Mouse (Mus musculus): ENCODE measurements around the gene Rnf215. TPM values are rescaled to one million over a fixed set of nuclear protein-coding genes. Genes with fewer than 3 reads are reported as not detected.

The Rnf215 gene
- polyA plus RNA-seq, 1 experiment from 2014 or later: 34.8 TPM

DNA sequence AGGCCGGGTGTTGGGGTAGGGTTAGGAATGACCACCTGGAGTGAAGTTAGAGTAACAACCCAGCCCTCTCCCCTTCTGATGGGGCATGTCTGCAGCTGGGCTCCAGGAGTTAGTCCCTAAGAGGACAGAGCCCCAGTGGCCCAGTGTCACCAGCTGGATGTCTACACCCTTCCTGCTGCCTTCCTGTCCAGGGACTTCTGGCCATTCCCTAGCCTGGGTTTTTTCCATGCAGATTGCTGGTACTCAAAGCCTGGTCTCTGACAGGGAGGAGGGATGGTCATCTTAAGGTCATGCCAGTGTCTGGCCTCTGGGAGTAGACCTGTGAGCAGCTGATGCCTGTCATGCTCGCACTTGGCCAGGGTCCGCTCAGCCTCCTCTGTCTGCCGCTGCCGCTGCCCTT lies 13.1 kb downstream of the Rnf215 start:
- no peak for DNase-seq (ENCODE audit: low spot score)
- Histone ChIP-seq H3K4me3 (ENCODE audit: low read depth, low read length) (no peak overlapping the region), H3K9ac (ENCODE audit: low read depth, low read length) (no peak overlapping the region), H3K36me3 (ENCODE audit: control insufficient read depth, insufficient read depth, low read length) (peaks cover 27% of the 10 kb centered on the region), H3K9me3 (ENCODE audit: control insufficient read depth, low read length) (no peaks in the 10 kb centered on the region), H3K27ac (replicated peaks; ENCODE audit: low read depth, low read length) (no peak overlapping the region), H3K4me1 (ENCODE audit: control insufficient read depth, insufficient read depth, low read length) (no peaks in the 10 kb centered on the region), H3K4me2 (ENCODE audit: low read depth, low read length) (no peak overlapping the region), H3K27me3 (replicated peaks; ENCODE audit: control insufficient read depth, insufficient read depth, low read length) (no peaks in the 10 kb centered on the region)
- WGBS: 75% methylated on average over 5 of the region's 5 CpGs
- no peak for ATAC-seq (ENCODE audit: low read depth)

DNA sequence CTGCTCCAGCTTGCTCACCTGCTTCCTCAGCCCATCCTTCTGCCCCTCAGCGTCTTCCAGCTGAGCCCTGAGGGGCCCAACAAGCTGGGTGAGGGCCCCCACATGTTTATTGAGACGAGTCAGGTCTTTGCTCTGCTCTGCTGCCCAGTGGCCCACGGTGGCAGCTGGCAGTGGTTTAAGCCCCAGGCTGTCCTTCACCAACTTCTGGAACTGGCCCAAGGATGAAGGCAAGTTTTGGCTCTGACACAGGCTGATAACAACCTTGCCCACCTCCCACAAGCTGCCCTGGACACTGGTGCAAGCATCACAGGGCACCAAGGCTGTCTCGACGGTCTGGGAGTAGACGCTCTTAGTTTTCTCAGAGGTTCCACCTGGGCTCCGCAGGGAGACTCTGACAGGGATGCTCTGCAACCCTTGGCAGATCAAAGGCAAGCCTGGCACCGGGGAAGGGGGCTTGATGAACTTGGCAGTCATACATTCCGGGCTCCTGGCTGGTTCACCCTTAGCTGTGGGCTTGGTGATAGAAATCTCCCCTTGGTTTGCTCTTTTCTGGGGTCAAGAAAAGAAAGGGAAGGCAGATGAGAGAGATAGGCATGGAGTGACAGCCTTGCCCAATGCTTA lies 13.6 kb downstream of the Rnf215 start:
- 83% methylated on average over 8 of the region's 9 CpGs for WGBS
- no peak for DNase-seq (ENCODE audit: low spot score)
- no peaks in the 10 kb centered on the region for H3K4me1 ChIP-seq (ENCODE audit: control insufficient read depth, insufficient read depth, low read length)
- H3K27me3 ChIP-seq (replicated peaks; ENCODE audit: control insufficient read depth, insufficient read depth, low read length): no peaks in the 10 kb centered on the region
- H3K9ac ChIP-seq (ENCODE audit: low read depth, low read length): no peak overlapping the region
- no peak overlapping the region for H3K4me3 ChIP-seq (ENCODE audit: low read depth, low read length)
- peaks cover 22% of the 10 kb centered on the region for H3K36me3 ChIP-seq (ENCODE audit: control insufficient read depth, insufficient read depth, low read length)
- no peak for ATAC-seq (ENCODE audit: low read depth)
- no peaks in the 10 kb centered on the region for H3K9me3 ChIP-seq (ENCODE audit: control insufficient read depth, low read length)
- no peak overlapping the region for H3K4me2 ChIP-seq (ENCODE audit: low read depth, low read length)
- H3K27ac ChIP-seq (replicated peaks; ENCODE audit: low read depth, low read length): no peak overlapping the region

DNA sequence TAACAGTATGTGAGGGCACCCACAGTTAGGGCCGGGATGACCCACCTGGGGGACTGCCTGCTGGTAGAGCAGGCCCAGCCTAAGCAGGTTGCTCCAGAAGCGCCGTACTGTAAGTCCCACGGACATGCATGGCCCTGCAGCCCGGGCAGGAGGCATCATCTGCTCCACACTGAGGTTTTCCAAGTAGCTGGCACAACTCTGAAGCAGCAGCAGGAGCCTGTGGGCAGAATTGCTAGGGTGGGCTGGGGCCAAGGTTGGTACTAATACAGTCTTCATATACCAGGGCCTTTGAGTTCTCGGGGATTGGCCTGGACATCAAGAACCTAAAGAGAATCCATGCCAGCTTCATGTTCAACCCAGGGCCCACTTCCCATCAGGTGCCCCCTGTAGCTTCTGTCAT lies 14.9 kb downstream of the Rnf215 start:
- ATAC-seq (ENCODE audit: low read depth) (no peak), DNase-seq (ENCODE audit: low spot score) (no peak)
- Histone ChIP-seq H3K36me3 (ENCODE audit: control insufficient read depth, insufficient read depth, low read length) (peaks cover 15% of the 10 kb centered on the region), H3K4me2 (ENCODE audit: low read depth, low read length) (no peak overlapping the region), H3K4me3 (ENCODE audit: low read depth, low read length) (no peak overlapping the region), H3K4me1 (ENCODE audit: control insufficient read depth, insufficient read depth, low read length) (no peaks in the 10 kb centered on the region), H3K27me3 (replicated peaks; ENCODE audit: control insufficient read depth, insufficient read depth, low read length) (no peaks in the 10 kb centered on the region), H3K9me3 (ENCODE audit: control insufficient read depth, low read length) (no peaks in the 10 kb centered on the region), H3K9ac (ENCODE audit: low read depth, low read length) (no peak overlapping the region), H3K27ac (replicated peaks; ENCODE audit: low read depth, low read length) (no peak overlapping the region)
- 93% methylated on average over 6 of the region's 6 CpGs for WGBS

DNA sequence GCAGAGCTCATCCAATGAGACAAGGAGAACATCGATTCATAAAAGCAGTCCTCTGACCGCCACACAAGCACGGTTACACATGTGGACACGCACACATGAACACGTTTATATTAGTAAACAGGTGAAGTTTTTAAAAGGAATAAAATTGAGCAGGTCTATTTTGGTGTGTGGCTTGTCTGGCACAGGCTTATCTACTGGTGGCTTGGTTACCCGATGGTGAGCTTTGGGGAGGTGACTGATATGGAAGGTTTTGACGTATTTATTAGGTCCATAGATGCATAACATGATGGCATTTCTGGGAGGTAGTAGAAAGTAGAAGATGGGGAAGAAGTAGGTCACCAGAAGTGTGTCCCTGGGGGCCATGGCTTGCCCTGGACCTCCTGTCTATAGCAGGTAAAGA lies 18.7 kb downstream of the Rnf215 start:
- ATAC-seq (ENCODE audit: low read depth) (no peak), DNase-seq (ENCODE audit: low spot score) (no peak)
- H3K4me1 ChIP-seq (ENCODE audit: control insufficient read depth, insufficient read depth, low read length): 0 out of 2 replicates have a peak, but pooled peaks cover under 1% of the 10 kb centered on the region
- H3K36me3 ChIP-seq (ENCODE audit: control insufficient read depth, insufficient read depth, low read length): peaks cover 5% of the 10 kb centered on the region; the same call in 1 of the 2 replicates
- H3K9me3 ChIP-seq (ENCODE audit: control insufficient read depth, low read length): no peaks in the 10 kb centered on the region
- H3K27me3 ChIP-seq (replicated peaks; ENCODE audit: control insufficient read depth, insufficient read depth, low read length): no peaks in the 10 kb centered on the region
- H3K9ac ChIP-seq (ENCODE audit: low read depth, low read length): no peak overlapping the region
- H3K27ac ChIP-seq (replicated peaks; ENCODE audit: low read depth, low read length): no peak overlapping the region
- whole genome bisulfite sequencing: 90% methylated on average over 7 of the region's 7 CpGs
- no peak overlapping the region for H3K4me2 ChIP-seq (ENCODE audit: low read depth, low read length)
- H3K4me3 ChIP-seq (ENCODE audit: low read depth, low read length): no peak overlapping the region

DNA sequence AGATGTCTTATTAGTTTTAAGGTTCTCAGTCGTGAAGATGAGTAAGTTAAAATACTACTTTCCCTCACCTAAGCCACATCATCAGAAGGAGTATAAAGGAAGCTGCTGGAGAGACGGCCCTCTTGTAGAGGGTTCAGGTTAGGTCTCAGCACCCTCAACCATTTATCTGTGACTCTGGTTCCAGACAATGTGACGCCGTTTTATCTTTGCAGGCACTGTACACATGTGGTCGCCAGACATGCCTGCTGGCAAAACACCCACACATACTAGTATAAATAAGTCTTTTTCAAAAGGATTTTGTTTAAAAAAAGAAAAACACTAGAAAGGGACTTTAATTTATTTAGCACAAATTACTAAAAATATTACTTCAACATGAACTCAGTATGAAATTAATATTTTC lies 20.6 kb downstream of the Rnf215 start:
- Histone ChIP-seq H3K27me3 (replicated peaks; ENCODE audit: control insufficient read depth, insufficient read depth, low read length) (no peaks in the 10 kb centered on the region), H3K4me1 (ENCODE audit: control insufficient read depth, insufficient read depth, low read length) (0 out of 2 replicates have a peak, but pooled peaks cover 5% of the 10 kb centered on the region), H3K36me3 (ENCODE audit: control insufficient read depth, insufficient read depth, low read length) (no peaks in the 10 kb centered on the region), H3K4me3 (ENCODE audit: low read depth, low read length) (no peak overlapping the region), H3K27ac (replicated peaks; ENCODE audit: low read depth, low read length) (no peak overlapping the region), H3K4me2 (ENCODE audit: low read depth, low read length) (no peak overlapping the region), H3K9me3 (ENCODE audit: control insufficient read depth, low read length) (no peaks in the 10 kb centered on the region), H3K9ac (ENCODE audit: low read depth, low read length) (no peak overlapping the region)
- 59% methylated on average over 5 of the region's 5 CpGs for WGBS
- ATAC-seq (ENCODE audit: low read depth): no peak
- DNase-seq (ENCODE audit: low spot score): no peak

DNA sequence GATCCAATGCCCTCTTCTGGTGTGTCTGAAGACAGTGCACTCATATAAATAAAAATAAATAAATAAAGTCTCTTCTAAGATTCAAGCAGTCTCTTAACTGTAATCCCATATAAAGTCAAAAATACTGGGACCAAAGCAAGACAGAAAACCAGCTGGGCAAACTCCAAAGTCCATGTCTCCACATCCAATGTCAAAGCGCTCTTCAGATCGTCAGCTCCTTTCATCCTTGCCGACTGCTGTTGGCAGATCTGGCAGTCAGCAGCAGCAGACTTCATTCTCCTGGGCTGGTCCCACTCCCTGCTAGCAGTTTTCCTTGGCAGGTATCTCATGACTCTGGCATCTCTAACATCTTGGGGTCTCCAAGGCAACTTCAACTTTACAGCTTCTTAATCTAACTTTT lies 23.7 kb downstream of the Rnf215 start:
- no peaks in the 10 kb centered on the region for H3K9me3 ChIP-seq (ENCODE audit: control insufficient read depth, low read length)
- H3K36me3 ChIP-seq (ENCODE audit: control insufficient read depth, insufficient read depth, low read length): peaks cover 28% of the 10 kb centered on the region
- ATAC-seq (ENCODE audit: low read depth) (no peak), DNase-seq (ENCODE audit: low spot score) (no peak)
- 0 out of 2 replicates have a peak overlapping the region, but pooled peaks have one; percentile 94 for H3K4me2 ChIP-seq (ENCODE audit: low read depth, low read length)
- H3K4me3 ChIP-seq (ENCODE audit: low read depth, low read length): no peak overlapping the region
- H3K9ac ChIP-seq (ENCODE audit: low read depth, low read length): no peak overlapping the region
- WGBS: 91% methylated on average over 3 of the region's 3 CpGs
- H3K27me3 ChIP-seq (replicated peaks; ENCODE audit: control insufficient read depth, insufficient read depth, low read length): no peaks in the 10 kb centered on the region
- peaks cover 22% of the 10 kb centered on the region for H3K4me1 ChIP-seq (ENCODE audit: control insufficient read depth, insufficient read depth, low read length)
- H3K27ac ChIP-seq (replicated peaks; ENCODE audit: low read depth, low read length): no peak overlapping the region

DNA sequence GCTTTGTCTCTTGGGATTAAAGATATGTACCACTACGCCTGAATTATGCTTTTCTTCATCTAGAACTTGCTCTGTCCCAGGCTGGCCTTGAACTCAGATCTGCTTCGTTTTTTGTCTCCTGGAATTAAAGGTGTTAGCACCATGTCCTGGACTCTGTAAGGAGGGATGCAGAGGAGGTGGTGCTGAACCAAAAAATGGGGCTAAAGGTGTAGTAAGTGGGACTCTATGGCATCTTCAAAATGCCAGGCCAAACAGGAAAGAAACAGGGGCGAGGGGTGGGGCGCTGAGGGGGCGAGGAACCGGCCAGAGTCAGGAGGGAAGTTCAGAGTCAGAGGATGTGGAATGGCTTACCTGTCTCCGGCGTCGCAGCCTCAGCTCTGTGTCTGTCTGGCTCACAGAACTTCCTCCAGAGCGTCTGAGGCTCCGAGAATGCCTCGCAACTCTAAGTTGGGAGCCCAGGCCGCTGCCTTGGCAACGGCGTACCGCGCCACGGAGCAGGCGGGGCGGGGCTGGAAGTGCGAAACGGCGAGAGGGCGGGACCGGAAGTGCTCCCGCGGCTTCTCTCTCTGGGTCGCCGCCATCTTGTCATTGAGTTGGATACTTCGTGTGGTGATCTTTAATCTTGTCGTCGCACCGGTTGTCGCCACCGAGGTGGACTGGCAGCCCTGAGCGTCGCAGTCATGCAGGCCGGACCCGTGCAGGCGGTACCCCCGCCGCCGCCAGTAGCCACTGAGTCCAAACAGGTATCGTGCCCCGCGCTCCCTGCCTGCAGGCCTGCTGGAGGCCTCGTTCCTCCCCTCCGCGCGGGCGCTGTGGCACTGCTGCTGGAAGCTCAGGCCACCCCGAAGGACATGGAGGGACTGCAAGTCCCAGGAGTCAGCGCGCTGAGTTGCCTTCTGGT lies 25.1 kb downstream of the Rnf215 start, which contains the start of the genes Ccdc157 and Sf3a1:
Gene Ccdc157 (minus strand): TSS at position 486 of the 901 bp plus-strand sequence.
Gene Sf3a1 (plus strand): TSS at position 543 of the 901 bp plus-strand sequence.
- Histone ChIP-seq H3K4me2 (ENCODE audit: low read depth, low read length) (peak within 1 kb of the TSS; percentile 94), H3K27me3 (replicated peaks; ENCODE audit: control insufficient read depth, insufficient read depth, low read length) (no peaks in the 10 kb centered on the region), H3K27ac (replicated peaks; ENCODE audit: low read depth, low read length) (peak within 1 kb of the TSS; percentile 84), H3K4me1 (ENCODE audit: control insufficient read depth, insufficient read depth, low read length) (peaks cover 26% of the 10 kb centered on the region), H3K9ac (ENCODE audit: low read depth, low read length) (peak within 1 kb of the TSS; percentile 84), H3K4me3 (ENCODE audit: low read depth, low read length) (peak within 1 kb of the TSS; percentile 93), H3K36me3 (ENCODE audit: control insufficient read depth, insufficient read depth, low read length) (peaks cover 42% of the 10 kb centered on the region), H3K9me3 (ENCODE audit: control insufficient read depth, low read length) (no peaks in the 10 kb centered on the region)
- peak; percentile 96 for DNase-seq (ENCODE audit: low spot score)
- WGBS: 1% methylated on average over 35 of the region's 54 CpGs
- ATAC-seq (ENCODE audit: low read depth): peak; percentile 96

DNA sequence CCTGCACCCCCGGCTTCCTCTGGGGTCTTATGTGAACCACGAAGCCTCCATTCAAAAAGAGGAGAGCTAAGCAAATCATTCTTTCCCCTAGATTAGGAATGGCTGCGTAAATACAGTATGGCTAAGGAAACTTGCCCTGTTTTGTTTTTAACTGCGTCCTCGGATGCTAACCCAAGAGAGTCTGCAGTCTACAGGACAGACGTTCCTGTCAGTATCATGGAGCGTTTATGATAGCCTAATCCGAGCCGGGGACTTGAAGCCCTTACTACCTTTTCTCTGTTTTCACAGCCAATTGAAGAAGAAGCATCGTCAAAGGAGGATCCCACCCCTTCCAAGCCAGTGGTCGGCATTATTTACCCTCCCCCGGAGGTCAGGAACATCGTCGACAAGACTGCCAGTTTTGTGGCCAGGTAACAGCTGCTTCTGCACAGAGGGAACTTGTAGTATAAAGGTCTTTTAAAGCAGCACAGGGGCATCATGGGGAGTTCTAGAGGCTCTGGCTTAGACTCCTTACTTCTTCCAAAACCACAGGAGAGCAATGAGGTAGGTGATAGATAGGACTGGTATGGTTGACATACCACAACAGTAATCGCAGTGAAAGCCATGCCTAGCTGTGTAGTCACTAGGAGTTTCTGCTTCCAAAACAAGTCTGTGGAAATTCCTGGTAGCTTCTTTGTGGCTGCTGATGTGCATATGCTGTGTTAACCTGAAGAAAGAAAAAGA lies 25.9 kb downstream of the Rnf215 start:
- Histone ChIP-seq H3K27ac (replicated peaks; ENCODE audit: low read depth, low read length) (peak overlapping the region; percentile 84), H3K9ac (ENCODE audit: low read depth, low read length) (peak overlapping the region; percentile 84), H3K36me3 (ENCODE audit: control insufficient read depth, insufficient read depth, low read length) (peaks cover 51% of the 10 kb centered on the region), H3K27me3 (replicated peaks; ENCODE audit: control insufficient read depth, insufficient read depth, low read length) (no peaks in the 10 kb centered on the region), H3K4me2 (ENCODE audit: low read depth, low read length) (peak overlapping the region; percentile 94), H3K4me1 (ENCODE audit: control insufficient read depth, insufficient read depth, low read length) (peaks cover 26% of the 10 kb centered on the region), H3K9me3 (ENCODE audit: control insufficient read depth, low read length) (no peaks in the 10 kb centered on the region), H3K4me3 (ENCODE audit: low read depth, low read length) (peak overlapping the region; percentile 93)
- no peak for DNase-seq (ENCODE audit: low spot score)
- ATAC-seq (ENCODE audit: low read depth): no peak
- WGBS: 6% methylated on average over 15 of the region's 15 CpGs
